Mouse (Mus musculus) CD4-positive naive resting alpha-beta T cell, adult 76 days (primary cell): ENCODE measurements around the gene Adam10. TPM values are rescaled to one million over a fixed set of nuclear protein-coding genes. Genes with fewer than 3 reads are reported as not detected.

ENCODE experiments used
- total RNA-seq: library from RNA; stranded (reverse); gene quantifications from one replicate; pipeline ENCODE4 v1.2.4, GENCODE M21; 2023

Gene Adam10
- total RNA-seq = 56.6 TPM

DNA sequence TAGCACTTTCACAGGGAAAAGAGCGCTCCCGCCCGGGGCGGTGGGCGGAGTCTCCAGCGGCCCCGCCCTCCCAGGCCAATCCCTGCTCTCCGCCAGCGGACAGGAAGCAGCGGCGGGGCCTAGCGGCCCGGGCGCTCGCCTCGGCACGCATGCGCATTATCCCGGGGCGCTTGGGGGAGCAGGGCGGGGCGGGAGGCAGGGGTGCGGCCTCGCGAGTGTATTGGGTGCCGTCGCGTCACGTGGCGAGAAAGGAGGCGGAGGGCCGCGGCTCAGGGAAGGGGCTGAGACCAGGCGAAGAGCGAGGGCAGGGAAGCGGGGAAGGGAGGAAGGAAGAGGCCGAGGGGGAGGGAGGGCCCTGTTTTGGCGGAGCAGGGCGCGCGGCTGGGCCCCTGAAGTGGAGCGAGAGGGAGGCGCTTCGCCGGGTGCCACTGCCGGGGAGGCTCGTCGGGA, at the start of gene Adam10:
Adam10 (plus strand) TSS at position 316 of the 450 bp plus-strand sequence.

DNA sequence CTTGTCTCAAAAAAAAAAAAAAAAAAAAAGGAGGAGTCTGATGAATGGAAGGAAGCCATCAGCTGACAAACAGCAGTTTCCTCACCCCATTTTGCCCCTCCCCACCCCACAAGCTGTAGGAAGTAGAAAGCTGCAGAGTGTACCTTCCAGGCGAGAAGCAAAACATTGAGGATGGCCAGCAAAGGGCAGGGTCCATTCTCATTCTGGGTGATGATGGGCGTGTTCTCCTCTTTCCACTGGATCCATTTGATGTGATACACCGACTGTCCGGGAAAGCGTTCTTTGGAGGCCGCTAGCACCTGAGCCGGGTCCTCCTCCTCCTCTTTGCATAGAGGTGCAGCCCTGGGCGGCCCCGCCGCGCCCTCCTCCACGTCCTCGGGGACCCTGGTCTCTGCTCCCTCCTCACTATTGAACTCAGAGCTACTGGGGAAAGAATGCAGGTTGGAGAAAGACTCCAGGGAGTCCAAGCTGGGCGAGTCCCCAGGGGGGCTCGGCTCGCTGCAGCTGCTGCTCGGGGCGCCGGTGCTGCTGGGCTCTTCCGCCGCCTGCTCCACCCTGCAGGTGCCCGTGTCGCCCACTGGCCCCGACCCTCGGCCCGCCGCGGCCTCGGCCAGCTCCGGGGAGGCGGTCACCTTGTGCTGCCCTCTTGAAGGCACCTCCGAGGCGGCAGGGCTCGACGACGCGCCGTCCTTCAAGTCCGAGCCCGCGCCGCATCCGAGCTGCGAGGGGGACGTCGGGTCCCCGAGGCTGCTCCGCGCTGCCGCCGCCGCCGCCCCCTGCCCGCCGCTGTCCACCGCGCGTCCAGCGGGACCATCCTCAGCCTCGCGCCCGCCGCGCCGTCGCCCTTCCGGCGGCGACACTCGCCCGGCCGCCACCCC, 22.4 kb upstream of the Adam10 start, which contains the start of gene Gm10642:
Gm10642 (plus strand) TSS at position 122 of the 878 bp plus-strand sequence.

DNA sequence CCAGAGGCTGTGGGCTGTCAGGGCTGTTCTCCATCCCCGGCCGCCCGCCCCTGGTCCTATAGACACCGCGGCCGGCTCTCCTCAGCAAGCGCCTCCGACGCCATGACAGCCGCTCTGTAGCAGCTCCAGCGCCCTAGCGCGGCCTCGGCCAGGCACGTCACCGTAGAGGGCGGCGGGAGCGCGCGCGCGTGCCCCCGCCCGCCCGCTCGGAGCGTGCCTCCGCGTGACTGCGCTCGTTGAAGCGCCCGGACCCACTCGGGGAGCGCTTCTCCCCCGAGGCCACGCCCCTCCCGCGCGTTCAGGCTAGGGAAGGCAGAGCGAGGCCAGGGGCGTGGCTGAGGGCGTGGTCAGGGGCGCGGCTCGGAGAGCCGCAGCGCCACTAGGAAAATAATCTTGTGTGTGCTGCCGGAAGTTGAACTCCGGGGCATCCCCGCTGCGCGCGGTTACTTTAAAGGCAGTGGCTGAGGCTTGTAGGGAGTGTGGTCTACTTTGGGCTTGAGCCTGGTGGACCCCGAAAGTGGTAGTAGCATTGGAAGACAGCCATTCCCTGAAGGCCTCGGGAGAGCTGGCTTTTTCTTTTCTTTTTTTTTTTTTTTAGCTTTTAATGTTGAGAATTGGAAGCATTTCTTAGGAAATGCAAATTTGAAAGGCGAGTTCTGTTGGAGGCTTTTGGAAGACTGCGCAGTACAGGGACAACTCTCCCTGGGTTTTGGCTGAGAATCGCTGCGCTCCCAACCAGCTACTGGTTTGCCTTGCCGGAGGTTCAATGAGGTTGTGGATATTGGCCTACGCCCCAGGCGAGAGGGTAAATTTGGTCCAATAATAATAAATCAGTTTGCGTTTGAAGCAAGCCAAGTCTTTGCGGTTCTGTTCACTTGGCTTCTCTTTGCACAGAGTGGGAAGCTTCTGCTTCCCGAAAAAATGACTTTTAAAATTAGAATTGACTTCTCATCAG, 21.5 kb upstream of the Adam10 start, which contains the start of gene Mindy2:
Mindy2 (minus strand) TSS at position 162 of the 955 bp plus-strand sequence.

Other genes with a start within 250 kb of the Adam10 start
- gene Rnf111, start 175.3 kb upstream of the Adam10 start, total RNA-seq = 64.1 TPM
- 135 TPM for gene Sltm, start 136.2 kb upstream of the Adam10 start, total RNA-seq
- gene Gm10642, start 22.7 kb upstream of the Adam10 start, total RNA-seq = 2.1 TPM
- gene Mindy2, start 21.8 kb upstream of the Adam10 start, total RNA-seq = 28.8 TPM